Mouse (Mus musculus): Measurements from ENCODE around the gene Ywhah.

Ywhah gene

DNA sequence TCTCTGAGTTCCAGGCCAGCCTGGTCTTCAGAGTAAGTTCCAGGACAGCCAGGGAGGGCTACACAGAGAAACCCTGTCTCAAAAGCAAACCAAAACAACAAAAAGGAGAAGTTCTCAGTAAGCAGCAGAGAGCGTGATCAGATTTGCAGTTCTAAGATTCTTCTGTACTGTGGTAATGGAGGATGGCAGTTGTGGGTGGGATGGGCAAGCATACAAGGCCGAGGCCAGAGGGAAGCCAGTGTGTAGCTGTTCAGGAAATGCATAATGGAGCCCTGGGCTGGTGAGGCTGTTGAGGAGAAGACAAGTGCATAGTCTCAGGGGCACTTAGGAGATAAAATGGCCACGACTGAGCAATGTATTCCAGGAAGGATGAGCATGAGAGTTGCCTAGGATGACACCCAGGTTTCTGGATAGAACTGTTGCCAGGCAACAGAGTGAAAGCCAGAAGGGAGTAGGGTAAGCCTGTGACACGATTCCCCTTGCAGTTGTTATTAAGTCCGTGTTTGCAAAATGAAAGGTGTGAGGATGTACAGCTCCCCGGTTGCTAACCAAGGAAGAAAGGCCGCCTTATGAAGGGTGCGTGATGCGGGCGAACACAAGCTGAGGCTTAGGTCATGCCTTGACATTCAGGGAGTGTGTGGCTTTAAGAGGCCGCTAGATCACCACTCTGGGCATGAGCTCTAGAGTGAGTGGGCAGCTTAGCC is 13.0 kb upstream of the Ywhah start:
- no peak for TF ChIP-seq GATA4 (IDR thresholded peaks at IDR 0.05; ENCODE audit: insufficient replicate concordance, low read length)

DNA sequence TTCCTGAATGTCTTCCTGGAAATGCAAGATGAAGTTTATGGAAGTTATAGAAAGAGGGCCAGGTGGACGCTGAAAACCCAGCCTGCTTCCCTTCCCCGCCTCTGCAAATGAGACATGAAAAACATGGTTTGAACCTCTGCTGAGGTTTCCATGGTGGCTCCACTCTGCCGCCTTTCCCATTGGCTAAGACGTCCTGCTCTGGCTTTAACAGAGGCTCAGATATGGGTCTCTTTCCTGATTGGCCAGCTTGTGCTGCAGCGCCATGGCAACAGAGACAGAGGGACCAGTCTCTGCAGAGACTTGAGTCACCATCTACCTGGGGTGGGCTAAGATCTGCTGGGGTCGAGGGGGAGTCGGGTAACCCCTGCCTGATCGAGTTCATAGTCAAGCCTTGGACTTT is 11.9 kb upstream of the Ywhah start:
- TF ChIP-seq GATA4 (IDR thresholded peaks at IDR 0.05; ENCODE audit: insufficient replicate concordance, low read length), result no peak

- no peak for TF ChIP-seq GATA4 (IDR thresholded peaks at IDR 0.05; ENCODE audit: insufficient replicate concordance, low read length)
Observed at GRCm38 (mm10) chr5:33007371-33007770, 11.2 kb upstream of the Ywhah start.

DNA sequence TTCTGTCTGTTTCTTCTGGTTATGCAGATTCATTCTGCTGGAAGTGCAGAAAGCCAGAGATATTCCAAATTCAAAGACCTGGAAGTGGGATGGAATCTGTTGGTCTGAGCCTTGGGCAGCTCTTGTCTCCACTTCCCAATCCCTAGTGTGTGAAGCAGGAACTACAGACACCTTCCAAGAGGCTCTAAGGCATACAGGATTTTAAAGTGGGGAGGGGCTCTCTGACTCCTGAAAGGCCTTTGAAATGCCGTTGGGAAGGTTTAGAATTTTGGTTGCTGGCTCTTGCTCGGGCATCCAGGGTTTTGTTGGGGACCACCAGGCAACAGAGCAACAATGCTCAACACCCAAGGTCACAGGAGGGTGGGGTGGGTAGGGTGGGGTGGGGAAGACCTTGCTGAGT is 9.3 kb upstream of the Ywhah start:
- TF ChIP-seq GATA4 (IDR thresholded peaks at IDR 0.05; ENCODE audit: insufficient replicate concordance, low read length), result no peak

DNA sequence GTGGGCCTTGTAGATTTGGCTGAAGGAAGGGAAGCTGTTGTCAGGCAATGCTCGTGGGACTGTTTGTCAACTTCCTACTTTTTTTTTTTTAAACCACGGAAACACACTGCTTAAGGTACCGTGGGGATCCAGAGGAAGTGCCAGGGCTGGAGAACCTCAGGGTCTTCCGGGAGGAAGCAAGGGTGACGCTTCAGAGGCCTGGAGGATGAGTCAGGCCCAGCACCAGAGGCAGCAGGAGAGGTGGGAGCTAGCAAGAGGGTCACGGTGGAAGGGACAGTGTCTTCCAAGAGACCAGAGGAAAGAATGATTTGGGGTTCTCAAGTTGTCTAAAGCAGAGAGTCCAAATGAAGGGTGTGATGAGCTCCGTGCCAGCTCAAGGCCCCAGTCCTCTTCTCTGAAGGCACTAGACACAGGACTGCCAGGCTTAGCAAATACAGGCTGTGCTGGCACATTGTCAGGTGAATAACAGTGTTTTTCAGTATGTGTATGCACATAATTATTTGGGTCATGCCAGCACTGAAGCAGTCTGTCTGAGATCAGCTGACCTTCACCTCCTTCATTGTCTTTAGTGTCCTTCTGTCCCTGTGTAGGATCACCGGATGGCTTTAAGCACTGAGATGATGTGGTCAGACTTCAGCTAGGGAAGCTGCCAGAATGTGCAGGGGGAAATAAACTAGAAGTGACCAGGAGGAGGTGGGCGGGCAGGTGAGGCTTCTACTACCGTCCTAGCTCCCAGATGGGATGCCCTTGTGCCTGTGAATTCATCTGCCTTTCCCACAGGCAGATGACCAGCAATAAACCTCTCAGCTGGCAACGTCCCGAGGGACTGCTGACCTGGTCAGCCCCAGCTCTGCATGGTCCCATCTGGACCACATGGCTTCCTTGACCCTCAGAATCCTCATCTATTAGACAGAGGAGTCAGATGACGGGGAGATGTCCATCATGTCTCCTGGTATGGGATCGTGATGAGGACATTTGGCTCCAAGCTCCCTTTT is 8.5 kb upstream of the Ywhah start:
- no peak for TF ChIP-seq GATA4 (IDR thresholded peaks at IDR 0.05; ENCODE audit: insufficient replicate concordance, low read length)

DNA sequence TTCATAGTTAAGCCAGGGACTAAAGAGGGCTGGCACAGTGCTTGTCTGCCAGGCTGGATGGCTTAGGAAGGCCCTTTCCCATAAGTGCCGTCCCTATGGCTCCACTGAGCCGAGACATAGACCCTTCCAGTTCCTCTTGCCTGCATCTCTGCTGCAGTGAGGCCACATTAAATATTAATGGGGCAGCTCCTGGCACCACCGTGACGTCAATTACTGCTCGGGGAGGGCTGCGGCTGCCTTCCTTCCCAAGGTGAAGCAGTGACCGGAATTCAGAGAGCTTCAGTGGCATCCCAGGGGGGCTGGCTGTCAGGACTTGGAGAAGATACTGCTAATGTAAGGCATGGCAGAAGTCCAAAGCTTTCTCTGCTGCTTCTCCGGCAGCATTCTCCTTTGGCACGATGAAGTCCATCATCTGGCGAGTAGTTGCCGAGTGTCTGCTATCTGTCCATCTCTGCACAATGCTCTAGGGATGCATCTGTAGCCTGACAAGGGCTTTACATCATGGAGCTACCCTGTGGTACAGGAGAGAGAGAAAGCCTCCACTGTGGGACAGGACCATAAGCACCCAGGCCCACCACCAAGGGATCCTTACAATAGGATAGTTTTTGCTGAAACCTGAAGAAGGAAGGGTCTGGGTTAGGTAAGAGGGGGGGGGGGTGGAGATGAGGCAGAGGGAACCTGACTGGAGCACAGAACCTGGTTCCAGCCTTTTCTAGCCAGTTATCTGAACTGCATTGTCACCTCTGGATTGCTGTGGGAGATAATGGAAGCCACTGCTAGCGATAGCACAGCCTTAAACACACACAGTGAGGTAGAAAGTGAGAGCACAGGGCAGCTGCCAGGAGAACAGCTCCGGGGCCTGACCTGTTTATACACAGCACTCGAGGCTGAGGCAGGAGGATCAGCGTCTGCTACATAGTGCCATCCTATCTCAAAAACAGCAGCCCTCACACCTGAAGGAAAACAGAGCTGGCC is 7.2 kb upstream of the Ywhah start:
- TF ChIP-seq GATA4 (IDR thresholded peaks at IDR 0.05; ENCODE audit: insufficient replicate concordance, low read length), result no peak

DNA sequence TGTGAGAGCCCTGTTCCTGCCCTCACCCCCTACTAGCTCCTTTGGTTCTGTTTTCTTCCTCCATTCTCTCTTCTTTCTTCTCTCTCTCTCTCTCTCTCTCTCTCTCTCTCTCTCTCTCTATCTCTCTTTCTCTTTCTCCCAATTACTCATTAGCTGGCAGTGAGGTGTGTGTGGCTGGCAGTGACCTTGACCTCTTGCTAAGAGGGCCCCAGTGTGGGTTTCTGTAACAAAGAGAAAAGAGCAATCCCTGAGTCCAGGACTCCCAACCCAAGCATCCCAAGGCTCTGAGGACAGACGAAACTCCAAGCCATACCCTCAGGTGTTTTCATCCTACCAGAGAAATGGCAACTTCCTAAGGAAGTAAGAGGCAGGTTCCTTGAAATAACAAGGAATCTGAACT is 4.5 kb upstream of the Ywhah start:
- no peak for TF ChIP-seq GATA4 (IDR thresholded peaks at IDR 0.05; ENCODE audit: insufficient replicate concordance, low read length)

GRCm38 (mm10) chr5:33015579-33015978 is 3.0 kb upstream of the Ywhah start:
- TF ChIP-seq GATA4 (IDR thresholded peaks at IDR 0.05; ENCODE audit: insufficient replicate concordance, low read length), result no peak

- no peak for TF ChIP-seq GATA4 (IDR thresholded peaks at IDR 0.05; ENCODE audit: insufficient replicate concordance, low read length)
Observed at GRCm38 (mm10) chr5:33018189-33018560, 441 bp upstream of the Ywhah start.

- no peak for TF ChIP-seq GATA4 (IDR thresholded peaks at IDR 0.05; ENCODE audit: insufficient replicate concordance, low read length)
Observed at GRCm38 (mm10) chr5:33019426-33019821, 808 bp downstream of the Ywhah start.

GRCm38 (mm10) chr5:33021622-33022021 is 3.0 kb downstream of the Ywhah start:
- no peak for TF ChIP-seq GATA4 (IDR thresholded peaks at IDR 0.05; ENCODE audit: insufficient replicate concordance, low read length)

- no peak for TF ChIP-seq GATA4 (IDR thresholded peaks at IDR 0.05; ENCODE audit: insufficient replicate concordance, low read length)
Observed at GRCm38 (mm10) chr5:33023337-33023736, 4.7 kb downstream of the Ywhah start.

DNA sequence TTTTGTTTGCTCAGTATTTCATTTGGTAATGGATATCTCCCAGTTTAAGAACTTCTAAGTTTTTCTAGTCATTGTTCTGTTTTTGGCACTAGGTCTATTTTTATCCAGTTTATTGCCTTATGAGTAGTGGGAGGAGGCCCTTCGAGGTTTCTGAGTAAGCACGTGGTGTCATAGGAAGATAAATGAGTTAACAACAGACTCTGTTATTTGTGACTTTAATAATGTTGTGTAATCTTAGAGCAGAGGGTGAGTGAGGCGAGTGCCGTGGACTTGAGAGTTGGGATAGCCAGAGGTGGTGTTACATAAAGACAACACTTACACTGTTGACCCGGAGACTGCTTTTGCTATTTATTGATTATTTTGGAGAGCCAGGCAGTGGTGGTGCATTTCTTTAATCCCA is 5.9 kb downstream of the Ywhah start:
- no peak for TF ChIP-seq GATA4 (IDR thresholded peaks at IDR 0.05; ENCODE audit: insufficient replicate concordance, low read length)

- TF ChIP-seq GATA4 (IDR thresholded peaks at IDR 0.05; ENCODE audit: insufficient replicate concordance, low read length), result no peak
Observed at GRCm38 (mm10) chr5:33028656-33029055, 10.0 kb downstream of the Ywhah start.
